Mouse (Mus musculus) hindlimb bud, embryonic 11.5 days (tissue): ENCODE results near the gene Camkk1.

ENCODE experiments used
- DNase-seq: peaks from one replicate; pipeline ENCODE4 v3.0.0-alpha.2; 2012; ENCODE audit warnings: low read depth, low spot score; ENCODE audit errors: extremely low spot score

Gene Camkk1

GRCm38 (mm10) chr11:73014831-73015344 is 3.9 kb upstream of the Camkk1 start:
- DNase-seq = no peak

DNA sequence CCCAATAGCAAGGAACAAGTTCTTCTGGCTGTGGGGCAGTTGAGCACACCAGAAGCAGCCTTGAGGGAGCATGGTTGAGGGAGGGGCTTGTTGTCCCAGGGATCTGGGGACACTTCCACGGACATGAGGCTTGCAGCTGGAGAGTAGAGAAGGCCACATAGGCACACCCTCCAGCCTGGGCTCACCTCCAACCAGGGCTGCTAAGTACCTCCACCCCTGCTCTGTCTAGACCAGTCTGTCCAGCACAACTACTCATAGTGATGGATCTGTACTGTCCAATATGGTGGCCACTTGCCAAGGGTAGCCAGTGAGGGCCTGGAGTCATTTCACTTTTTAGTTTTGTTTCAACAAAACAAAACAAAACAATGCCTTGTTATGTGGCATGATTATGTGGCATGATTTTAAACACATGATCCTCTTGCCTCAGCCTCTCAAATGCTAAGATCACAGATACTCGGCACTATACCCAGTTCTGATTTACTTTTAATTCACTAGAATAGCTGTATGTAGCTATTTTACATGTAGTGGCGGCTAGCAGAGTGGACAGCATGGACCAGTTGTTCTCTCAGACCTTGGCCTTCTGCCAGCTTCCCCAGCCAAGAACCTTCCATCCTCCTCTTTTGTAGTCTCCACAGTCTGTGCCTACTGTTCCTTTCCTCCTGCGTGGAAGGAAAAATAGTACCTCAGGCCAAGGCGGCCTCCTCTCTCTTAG is 3.3 kb upstream of the Camkk1 start:
- no peak for DNase-seq

DNA sequence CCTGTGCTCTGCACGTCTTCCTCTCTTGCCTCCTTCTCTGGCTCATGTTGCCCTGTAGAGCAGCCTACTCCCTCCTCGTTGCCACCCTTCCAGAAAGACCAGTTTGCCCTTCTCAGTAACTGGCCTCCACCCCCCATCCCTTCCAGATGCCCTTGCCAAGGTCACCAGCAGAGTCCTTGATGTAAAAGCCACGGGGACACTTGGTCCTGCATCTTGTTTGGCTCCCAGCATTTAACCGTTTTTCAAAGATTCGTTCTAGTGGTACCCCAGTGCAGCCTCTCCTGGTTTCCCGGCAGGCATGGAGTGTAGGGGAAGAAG is 2.7 kb upstream of the Camkk1 start:
- DNase-seq = no peak

DNA sequence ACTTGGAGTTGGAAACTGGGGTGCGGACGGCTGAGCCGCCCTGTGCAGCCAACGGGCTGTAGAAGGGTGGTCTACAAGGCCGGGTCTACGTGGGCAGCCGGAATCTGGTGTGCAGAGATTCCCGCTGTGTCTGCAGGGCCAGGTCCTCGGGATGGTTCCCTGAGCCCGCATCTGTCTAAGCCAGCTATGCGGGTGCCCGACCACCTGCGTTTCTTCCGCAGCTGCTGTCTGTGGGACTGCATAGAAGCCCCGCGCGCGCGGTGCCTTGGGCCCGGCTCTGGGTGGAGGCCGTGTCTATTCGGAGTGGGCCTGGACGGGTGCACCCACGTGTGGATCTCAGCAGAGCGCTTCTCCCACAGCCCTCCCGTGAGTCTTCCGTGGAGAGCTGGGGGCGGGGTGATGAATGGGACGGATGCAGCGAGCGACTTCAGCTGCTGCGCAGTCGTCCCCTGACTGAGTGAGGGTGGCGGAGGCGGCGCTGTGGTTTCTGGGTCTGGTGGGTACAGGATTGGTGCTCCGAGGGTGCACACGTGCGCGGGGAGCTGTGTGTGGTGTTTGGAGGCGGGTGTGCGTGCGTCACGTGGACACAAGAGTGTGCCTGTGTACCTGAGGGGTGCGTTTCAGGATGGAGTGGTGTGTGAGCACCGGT is 463 bp downstream of the Camkk1 start:
- DNase-seq = no peak

DNA sequence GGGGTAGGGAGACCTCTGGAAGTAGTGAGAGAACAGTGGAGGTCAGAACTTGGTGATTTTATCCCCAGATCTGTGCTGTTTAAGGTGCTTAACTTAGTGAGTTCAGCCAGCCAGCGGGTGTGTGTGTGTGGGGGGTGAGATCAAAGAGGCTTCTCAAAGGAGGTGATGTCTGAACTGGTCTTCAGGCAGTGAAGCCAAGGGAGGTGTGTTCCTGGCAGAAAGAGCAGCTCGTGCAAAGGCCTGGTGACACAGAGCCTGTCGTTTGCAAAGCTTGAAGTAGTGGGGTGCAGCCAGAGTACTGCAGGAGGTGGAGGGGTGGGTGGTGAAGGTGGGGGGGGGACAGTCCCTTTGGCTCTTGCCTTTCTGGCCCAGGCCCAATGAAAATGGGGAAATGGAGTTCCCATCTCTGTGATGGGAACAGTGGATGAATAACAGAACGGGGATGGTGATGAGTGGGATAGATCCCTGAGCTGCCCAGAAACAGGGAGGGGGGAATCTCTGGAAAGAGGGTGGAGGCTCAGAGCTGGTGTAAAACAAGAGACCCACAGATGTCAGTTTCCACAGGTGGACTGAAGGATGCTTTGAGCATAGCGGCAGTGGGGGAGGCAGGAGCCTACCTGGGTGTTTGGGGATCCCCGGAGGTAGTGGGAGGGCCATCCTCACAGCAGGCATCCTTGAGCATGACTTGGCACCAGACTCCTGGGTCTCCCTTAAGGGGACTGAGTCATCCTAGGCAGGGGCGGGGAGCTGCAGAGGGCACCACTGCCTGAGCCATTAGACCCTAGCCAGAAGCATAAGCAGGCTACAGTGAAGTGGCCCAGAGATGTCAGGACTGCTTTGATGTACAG is 2.4 kb downstream of the Camkk1 start:
- DNase-seq = no peak

- no peak for DNase-seq
Observed at GRCm38 (mm10) chr11:73023099-73023498, 4.3 kb downstream of the Camkk1 start.

GRCm38 (mm10) chr11:73023827-73024226 is 5.0 kb downstream of the Camkk1 start:
- no peak for DNase-seq

GRCm38 (mm10) chr11:73024236-73024904 is 5.6 kb downstream of the Camkk1 start:
- DNase-seq = no peak

- no peak for DNase-seq
Observed at GRCm38 (mm10) chr11:73026961-73027360, 8.2 kb downstream of the Camkk1 start.

DNA sequence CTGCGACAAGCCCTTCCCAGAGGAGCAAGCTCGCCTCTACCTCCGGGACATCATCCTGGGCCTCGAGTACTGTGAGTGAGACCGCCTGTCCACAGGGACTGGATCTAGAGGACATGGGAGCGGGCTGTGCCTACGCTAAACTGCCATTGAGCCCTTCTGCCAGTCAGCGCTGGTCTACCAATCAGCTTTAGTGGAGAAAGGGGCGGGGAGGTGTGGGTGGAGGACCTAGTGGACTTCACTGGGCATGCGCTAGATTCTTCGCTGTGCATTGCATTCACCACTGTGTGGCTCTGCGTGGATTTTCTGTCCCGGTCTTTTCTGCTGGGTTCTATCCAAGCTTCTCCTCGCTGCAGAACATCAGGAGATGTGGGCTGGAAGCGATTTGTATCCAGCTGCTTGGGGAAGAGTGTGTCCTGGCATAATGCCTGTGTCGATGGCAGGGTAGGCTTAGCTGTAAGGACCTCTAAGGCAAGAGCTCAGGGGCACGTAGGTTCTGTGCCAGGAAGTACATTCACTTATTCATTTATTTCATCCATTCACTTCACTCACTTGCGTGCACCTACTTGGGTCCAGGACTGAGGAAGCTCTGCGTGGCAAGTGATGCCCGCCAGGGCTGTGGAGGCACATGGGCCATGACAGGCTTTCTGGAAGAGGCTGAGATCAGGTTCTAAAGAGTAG is 12.2 kb downstream of the Camkk1 start:
- no peak for DNase-seq

GRCm38 (mm10) chr11:73031536-73031935 is 12.7 kb downstream of the Camkk1 start:
- no peak for DNase-seq

DNA sequence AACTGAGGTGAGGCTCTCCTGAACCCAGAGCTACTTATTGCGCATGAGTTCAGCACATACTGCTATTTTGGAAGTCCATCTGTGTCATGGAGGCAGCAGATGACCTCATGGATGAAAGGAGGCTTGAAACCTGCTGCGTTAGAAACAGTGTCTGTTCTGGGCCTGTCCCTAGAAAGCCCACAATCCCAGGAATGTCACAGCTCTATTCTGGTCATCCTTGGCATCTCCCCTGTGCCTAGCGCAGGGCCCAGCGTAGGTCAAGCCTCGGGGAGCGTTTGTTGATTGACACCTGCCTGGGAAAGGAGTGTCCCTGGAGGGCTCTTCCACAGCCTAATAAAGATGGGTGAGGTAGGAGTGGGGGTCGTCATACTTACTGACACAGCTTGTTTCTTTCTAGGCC is 17.3 kb downstream of the Camkk1 start:
- DNase-seq = no peak

GRCm38 (mm10) chr11:73036889-73037288 is 18.1 kb downstream of the Camkk1 start:
- no peak for DNase-seq

GRCm38 (mm10) chr11:73037691-73038090 is 18.9 kb downstream of the Camkk1 start:
- no peak for DNase-seq

GRCm38 (mm10) chr11:73039102-73039799 is 20.4 kb downstream of the Camkk1 start:
- no peak for DNase-seq

DNA sequence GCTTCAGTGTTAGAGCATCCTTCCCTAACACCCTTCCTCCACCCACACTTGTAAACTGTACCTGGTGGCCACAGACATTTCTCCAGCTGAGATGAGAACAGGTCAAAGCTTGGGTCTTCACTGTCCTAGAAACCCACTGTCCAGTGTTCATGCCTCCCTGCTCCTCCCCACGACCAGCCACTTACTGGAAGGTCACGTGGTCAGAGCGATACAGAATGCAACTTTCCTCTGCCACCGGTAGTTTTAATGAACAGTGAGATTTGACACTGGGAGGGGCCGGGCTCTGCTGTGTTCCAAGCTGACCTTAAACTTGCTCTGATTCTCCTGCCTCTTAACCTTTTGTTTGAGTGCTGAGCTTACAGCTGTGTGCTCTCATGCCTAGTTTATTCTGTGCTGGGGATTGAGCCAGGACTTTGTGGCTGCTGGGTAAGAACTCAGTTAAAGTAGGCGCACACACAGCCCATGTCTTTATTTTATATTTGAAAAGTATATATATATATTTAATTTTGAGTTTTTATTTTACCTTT is 25.5 kb downstream of the Camkk1 start:
- DNase-seq = no peak

- no peak for DNase-seq
Observed at GRCm38 (mm10) chr11:73044789-73045188, 26.0 kb downstream of the Camkk1 start.

DNA sequence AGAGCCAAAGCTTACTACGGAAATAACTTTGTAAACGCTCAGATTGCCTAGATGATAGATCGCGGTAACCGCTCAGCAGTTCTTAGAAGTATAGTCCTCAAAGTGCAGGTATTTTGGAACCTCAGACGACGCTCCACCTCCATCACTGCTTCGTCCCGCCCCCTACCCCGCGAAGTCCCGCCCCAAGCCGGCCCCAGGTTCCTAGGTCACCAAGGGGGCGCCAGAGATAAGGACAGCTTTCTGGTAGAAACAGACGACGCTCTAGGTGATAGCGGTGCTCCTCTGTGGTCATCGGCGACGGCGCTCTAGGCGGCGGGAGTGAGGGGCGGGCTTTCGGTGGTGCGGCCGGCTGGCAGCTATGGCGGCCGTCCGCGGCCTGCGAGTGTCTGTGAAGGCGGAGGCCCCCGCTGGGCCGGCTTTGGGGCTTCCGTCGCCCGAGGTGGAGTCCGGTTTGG is 28.8 kb downstream of the Camkk1 start, which contains the start of gene Ncbp3:
TSS of gene Ncbp3 (plus strand) at position 242 of the 455 bp plus-strand sequence.
- no peak for DNase-seq

DNA sequence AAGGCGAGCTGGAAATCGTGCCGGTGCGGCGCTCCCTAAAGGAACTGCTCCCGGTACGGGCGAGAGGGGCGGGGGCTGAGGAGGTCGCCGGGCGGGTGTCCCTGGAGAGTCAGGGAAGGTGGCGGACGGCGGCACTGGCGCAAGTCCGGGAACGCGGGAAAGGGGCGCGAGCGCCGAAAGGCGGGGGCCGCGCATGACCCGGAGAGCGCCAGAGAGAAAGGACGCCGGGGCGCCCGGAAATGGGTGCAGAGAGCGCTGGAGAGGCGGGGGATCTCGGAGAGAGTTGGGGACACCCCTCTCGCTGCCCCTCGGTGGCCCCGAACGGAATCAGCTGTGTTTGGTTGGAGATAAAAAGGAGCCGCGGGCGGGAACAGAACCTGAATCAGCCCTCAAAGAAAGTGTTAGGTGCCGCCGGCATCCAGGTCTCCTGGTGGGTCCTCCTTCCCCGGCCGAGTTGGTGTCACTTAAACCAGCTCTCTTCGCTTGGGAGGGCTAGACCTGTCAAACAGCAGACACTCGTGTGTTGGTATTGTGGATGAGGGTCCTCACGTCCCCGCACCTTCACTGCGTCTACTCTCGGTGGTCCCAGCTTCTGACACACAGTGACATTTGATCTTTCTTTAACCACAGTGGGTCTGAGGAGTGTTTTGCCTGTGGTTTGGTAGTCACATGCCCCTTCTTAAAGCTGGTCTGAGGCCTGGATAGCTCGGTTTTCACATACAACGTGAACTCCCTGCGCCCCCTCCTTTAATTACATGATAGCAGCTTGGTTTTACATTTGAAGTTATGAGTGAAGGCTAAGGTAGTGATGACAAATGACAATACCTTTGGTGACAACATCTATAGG is 29.4 kb downstream of the Camkk1 start:
- DNase-seq = no peak
